Mouse (Mus musculus) Patski (cell line): Measurements from ENCODE around the gene C2cd2l. TPM values are rescaled to one million over a fixed set of nuclear protein-coding genes. Genes with fewer than 3 reads are reported as not detected.

ENCODE experiments used
- ATAC-seq: fragments of 100-300 bp; one replicate; pipeline ENCODE4 v1.8.0; 2021
- CTCF ChIA-PET: fragments of 350-600 bp; sonication (Branson Sonifier 250); formaldehyde crosslinking; loops from one replicate; lab custom pipeline; 2022; ENCODE audit warnings: inconsistent platforms; lab: Charles Lee
- POLR2A ChIA-PET: fragments of 350-600 bp; sonication (Branson Sonifier 250); formaldehyde crosslinking; loops from one replicate; lab custom pipeline; 2022; ENCODE audit warnings: antibody characterized with exemption, inconsistent platforms; lab: Charles Lee
- DNase-seq: peaks from one replicate; pipeline ENCODE4 v3.0.0-alpha.2; 2011; ENCODE audit warnings: low read depth, low spot score
- H3K27me3 ChIP-seq: fragments of 371-371 bp; one replicate; pipeline ENCODE4 v1.5.1; 2021
- CTCF ChIP-seq: fragments of 100-300 bp; IDR thresholded peaks from one replicate; pipeline ENCODE4 v1.5.1; 2021
- in situ Hi-C: fragments of 300-500 bp; cut with MboI; formaldehyde crosslinking; loops from 3 replicates; pipeline ENCODE4 v1.11.1; 2018; ENCODE audit warnings: low pct_unique_long_range_greater_than_20kb, mixed read lengths
- polyA plus RNA-seq: library from polyadenylated mRNA; unstranded; gene quantifications from one replicate; pipeline ENCODE4 v1.2.3, GENCODE M21; 2021

Gene C2cd2l
- polyA plus RNA-seq, 1 experiment from 2014 or later: 29.5 TPM

GRCm38 (mm10) chr9:44268027-44268360 is 52.1 kb downstream of the C2cd2l start:
- no peaks in the 10 kb centered on the region for H3K27me3 ChIP-seq
- ChIA-PET POLR2A (interaction anchor here (0.6 to 1.3 kb wide), 2 partner anchors 10 to 58 kb away, joined by 4 to 5 read pairs; partner anchors contain the start of gene Dpagt1), CTCF (interaction anchor here (0.8 to 1.6 kb wide), 4 partner anchors 18 to 142 kb away, joined by 3 to 4 read pairs (median 3); no protein-coding TSS in a partner anchor)
- TF ChIP-seq CTCF: no peak
- DNase-seq (no peak), ATAC-seq (peak; percentile 29)
- in situ Hi-C loops: no loop called here

GRCm38 (mm10) chr9:44267319-44268026 is 52.6 kb downstream of the C2cd2l start:
- POLR2A ChIA-PET: interaction anchor here (0.6 to 1.3 kb wide), 2 partner anchors 10 to 59 kb away, joined by 4 to 5 read pairs; partner anchors contain the start of gene Dpagt1
- no peak for DNase-seq
- H3K27me3 ChIP-seq: peaks cover 3% of the 10 kb centered on the region
- in situ Hi-C loops: no loop called here
- ATAC-seq: peak; percentile 37
- CTCF ChIA-PET: interaction anchor here (0.8 to 1.6 kb wide), 4 partner anchors 18 to 142 kb away, joined by 3 to 4 read pairs (median 3); no protein-coding TSS in a partner anchor
- TF ChIP-seq CTCF: no peak

- POLR2A ChIA-PET: interaction anchor here (0.5 to 1.3 kb wide), 2 partner anchors 19 to 59 kb away, joined by 4 read pairs; partner anchors contain the start of gene Dpagt1
- in situ Hi-C loops: no loop called here
- DNase-seq: no peak
- no peak for TF ChIP-seq CTCF
- H3K27me3 ChIP-seq: peaks cover 7% of the 10 kb centered on the region
- CTCF ChIA-PET: interaction anchor here (1.4 to 1.6 kb wide), 2 partner anchors 17 to 19 kb away, joined by 3 to 4 read pairs; no protein-coding TSS in a partner anchor
- ATAC-seq: no peak
Measured at GRCm38 (mm10) chr9:44266478-44267226, 53.4 kb downstream of the C2cd2l start.

GRCm38 (mm10) chr9:44261388-44261787 is 58.7 kb downstream of the C2cd2l start:
- peaks cover 10% of the 10 kb centered on the region for H3K27me3 ChIP-seq
- ATAC-seq: no peak
- TF ChIP-seq CTCF: no peak
- CTCF ChIA-PET: no interaction called here
- no peak for DNase-seq
- in situ Hi-C loops: no loop called here
- POLR2A ChIA-PET: no interaction called here

Other genes with a start within 250 kb of the C2cd2l start
- gene Mfrp, start 218.6 kb downstream of the C2cd2l start, polyA plus RNA-seq: 0.12 TPM
- gene C1qtnf5, start 213.0 kb downstream of the C2cd2l start, polyA plus RNA-seq: 0.15 TPM
- 0.08 TPM for gene Gm49380, start 206.8 kb downstream of the C2cd2l start, polyA plus RNA-seq
- 38.4 TPM for gene Rnf26, start 206.8 kb downstream of the C2cd2l start, polyA plus RNA-seq
- 72.8 TPM for gene Mcam, start 185.8 kb downstream of the C2cd2l start, polyA plus RNA-seq
- 20.2 TPM for gene Cbl, start 86.2 kb downstream of the C2cd2l start, polyA plus RNA-seq
- not detected for gene Ccdc153, start 79.6 kb downstream of the C2cd2l start, polyA plus RNA-seq
- 0.03 TPM for gene Pdzd3, start 68.8 kb downstream of the C2cd2l start, polyA plus RNA-seq
- gene Nlrx1, start 51.7 kb downstream of the C2cd2l start, polyA plus RNA-seq: 1.3 TPM
- gene Abcg4, start 31.7 kb downstream of the C2cd2l start, polyA plus RNA-seq: 0.04 TPM
- 18.1 TPM for gene Hinfp, start 14.6 kb downstream of the C2cd2l start, polyA plus RNA-seq
- gene Dpagt1, start 5.7 kb upstream of the C2cd2l start, polyA plus RNA-seq: 37.0 TPM
- gene H2afx, start 14.4 kb upstream of the C2cd2l start, polyA plus RNA-seq: 80.2 TPM
- 46.8 TPM for gene Hmbs, start 23.9 kb upstream of the C2cd2l start, polyA plus RNA-seq
- gene Vps11, start 41.4 kb upstream of the C2cd2l start, polyA plus RNA-seq: 46.5 TPM
- 190 TPM for gene Hyou1, start 59.2 kb upstream of the C2cd2l start, polyA plus RNA-seq
- gene Slc37a4, start 76.6 kb upstream of the C2cd2l start, polyA plus RNA-seq: 28.7 TPM
- gene Rps25, start 86.9 kb upstream of the C2cd2l start, polyA plus RNA-seq: 764 TPM
- gene Trappc4, start 87.3 kb upstream of the C2cd2l start, polyA plus RNA-seq: 66.3 TPM
- 30.5 TPM for gene Ccdc84, start 98.3 kb upstream of the C2cd2l start, polyA plus RNA-seq
- not detected for gene Foxr1, start 120.9 kb upstream of the C2cd2l start, polyA plus RNA-seq
- not detected for gene Upk2, start 134.7 kb upstream of the C2cd2l start, polyA plus RNA-seq
- 40.4 TPM for gene Bcl9l, start 162.5 kb upstream of the C2cd2l start, polyA plus RNA-seq
- not detected for gene Cxcr5, start 241.6 kb upstream of the C2cd2l start, polyA plus RNA-seq